ENCODE assay signal across 22 mouse cellular contexts in genomic region chr6:100422603-100423002, GRCm38 (mm10).
A peak's percentile ranks its signal among the peaks of the same experiment; 100 is the strongest.
DNase-seq lines count a peak whose midpoint lies in the region; ATAC-seq lines count a peak whose summit lies in the region.
"Had no signal": no experiment of that assay in that cellular context is flagged by ENCODE, and none has a peak within 500 bp of the region (broad histone marks: within the 10 kb centered on the region; RNA-seq: fewer than 3 reads in every experiment).

No protein-coding gene starts in this region.

- H3K4me1 ChIP-seq in kidney, embryonic 15.5 days = peaks cover 23% of the 10 kb centered on the region
- peaks cover 44% of the 10 kb centered on the region for H3K4me1 ChIP-seq in limb, embryonic 12.5 days (replicated peaks)

- H3K9ac ChIP-seq in kidney, embryonic 15.5 days = no peak overlapping the region
- no peak overlapping the region for H3K9ac ChIP-seq in limb, embryonic 12.5 days (replicated peaks)
- H3K9ac ChIP-seq: embryonic facial prominence, embryonic 15.5 days; heart, embryonic 15.5 days; midbrain, embryonic 12.5 days; neural tube, embryonic 13.5 days; stomach, embryonic 15.5 days had no signal

- H3K27ac ChIP-seq in kidney, embryonic 15.5 days = no peak overlapping the region
- H3K27ac ChIP-seq in limb, embryonic 12.5 days = peak overlapping the region; percentile 83
- H3K27ac ChIP-seq: gastrocnemius, adult 2 months; heart, embryonic 15.5 days; hindbrain, postnatal 0 days; macrophage; neural tube, embryonic 13.5 days; stomach, embryonic 15.5 days had no signal

- H3K4me2 ChIP-seq in kidney, embryonic 15.5 days = peak overlapping the region; percentile 27; the same call in 1 of the 2 replicates
- H3K4me2 ChIP-seq in limb, embryonic 12.5 days = peak overlapping the region; percentile 37; the same call in 1 of the 2 replicates
- H3K4me2 ChIP-seq: heart, embryonic 15.5 days; stomach, embryonic 15.5 days had no signal

- no peaks in the 10 kb centered on the region for H3K36me3 ChIP-seq in kidney, embryonic 15.5 days
- no peaks in the 10 kb centered on the region for H3K36me3 ChIP-seq in limb, embryonic 12.5 days
- H3K36me3 ChIP-seq: embryonic facial prominence, embryonic 15.5 days; heart, embryonic 15.5 days; midbrain, embryonic 12.5 days; neural tube, embryonic 13.5 days; stomach, embryonic 15.5 days had no signal

- 85% methylated on average over 6 of the region's 6 CpGs for WGBS in kidney, embryonic 15.5 days
- 74% methylated on average over 6 of the region's 6 CpGs for WGBS in limb, embryonic 12.5 days

- no peak for DNase-seq in kidney, postnatal 4 days
- DNase-seq in ES-CJ7 (ENCODE audit: low read depth, low spot score) (peak; percentile 71), ZHBTc4 (ENCODE audit: low read depth, low spot score) (peak; percentile 60)
- DNase-seq in thymus, postnatal 25 days = no peak
- DNase-seq: adrenal gland, adult 2 months; cerebellum, adult 11-12 months; cerebellum, postnatal 14 days; gastrocnemius, adult 2 months; heart, postnatal 36 days; kidney, postnatal 36 days; thymus, postnatal 4 days had no signal

- no peak overlapping the region for H3K4me3 ChIP-seq in kidney, embryonic 15.5 days (replicated peaks)
- no peak overlapping the region for H3K4me3 ChIP-seq in limb, embryonic 12.5 days (replicated peaks)
- H3K4me3 ChIP-seq: embryonic facial prominence, embryonic 15.5 days; gastrocnemius, adult 2 months; heart, embryonic 15.5 days; midbrain, embryonic 12.5 days; neural tube, embryonic 13.5 days; stomach, embryonic 15.5 days had no signal

- H3K9me3 ChIP-seq in kidney, embryonic 15.5 days (replicated peaks) = no peaks in the 10 kb centered on the region
- H3K9me3 ChIP-seq in limb, embryonic 12.5 days = no peaks in the 10 kb centered on the region
- H3K9me3 ChIP-seq: embryonic facial prominence, embryonic 15.5 days; heart, embryonic 15.5 days; midbrain, embryonic 12.5 days; neural tube, embryonic 13.5 days; stomach, embryonic 15.5 days had no signal

- no peak for ATAC-seq in kidney, embryonic 15.5 days (replicated peaks; ENCODE audit: low FRiP score)
- no peak for ATAC-seq in limb, embryonic 12.5 days (ENCODE audit: insufficient number of reproducible peaks, insufficient read depth, low FRiP score, low TSS enrichment, low read depth)
- no peak for ATAC-seq in megakaryocyte progenitor cell, adult 5-6 weeks (replicated peaks; ENCODE audit: poor library complexity)
- ATAC-seq: hindbrain, postnatal 0 days; intestine, postnatal 0 days had no signal

- peaks cover 30% of the 10 kb centered on the region for H3K27me3 ChIP-seq in kidney, embryonic 15.5 days
- H3K27me3 ChIP-seq in limb, embryonic 12.5 days = peaks cover 9% of the 10 kb centered on the region; the same call in 1 of the 2 replicates
- H3K27me3 ChIP-seq: embryonic facial prominence, embryonic 15.5 days had no signal

Comparison
In these comparisons a context has a peak if more than half of its experiments do, and no peak if none do; other contexts are left out.
1. DNase-seq: peak in ES-CJ7 (single experiment) and ZHBTc4 (single experiment); none in kidney, postnatal 4 days (0 of 2) and thymus, postnatal 25 days (single experiment).